Mouse (Mus musculus) lung, adult 2 months (tissue): ENCODE results near the gene Cpne4.

Source experiments
- CTCF ChIP-seq: fragments of 200-500 bp; IDR thresholded peaks from 2 replicates; pipeline ENCODE4 v1.5.1; 2011; ENCODE audit warnings: mild to moderate bottlenecking, low read length, control low read depth; ENCODE audit not compliant: insufficient read depth
- POLR2A ChIP-seq: fragments of 200-500 bp; IDR thresholded peaks from 2 replicates; pipeline ENCODE4 v1.6.1; 2011; ENCODE audit warnings: low read depth, mild to moderate bottlenecking, control low read depth, low read length, borderline replicate concordance; ENCODE audit errors: extremely low read depth

GRCm38 (mm10) chr9:104594979-104595378, 47.9 kb downstream of the Cpne4 start:
- TF ChIP-seq CTCF (no peak), POLR2A (no peak)
